Mouse (Mus musculus): ENCODE data around the gene 2310061I04Rik. TPM values are rescaled to one million over a fixed set of nuclear protein-coding genes. Genes with fewer than 3 reads are reported as not detected.

Gene 2310061I04Rik
- polyA plus RNA-seq, 1 experiment from 2014 or later: 20.5 TPM

GRCm38 (mm10) chr17:35909919-35910369 is 12.7 kb upstream of the 2310061I04Rik start, which contains the start of gene Atat1:
Gene Atat1, minus strand, starts transcription at chr17:35910075.
- no peaks in the 10 kb centered on the region for H3K4me1 ChIP-seq (replicated peaks; ENCODE audit: control insufficient read depth, insufficient read depth)
- DNase-seq (ENCODE audit: low spot score): peak; percentile 98
- H3K4me2 ChIP-seq (replicated peaks; ENCODE audit: low read depth): peak within 1 kb of the TSS; percentile 87
- ATAC-seq (ENCODE audit: low FRiP score, low TSS enrichment): peak; percentile 89
- H3K27me3 ChIP-seq (ENCODE audit: control insufficient read depth, insufficient read depth, low read length): no peaks in the 10 kb centered on the region
- H3K9me3 ChIP-seq (ENCODE audit: control insufficient read depth, low read length): no peaks in the 10 kb centered on the region
- WGBS: 2% methylated on average over 25 of the region's 25 CpGs
- H3K4me3 ChIP-seq (ENCODE audit: low read depth, low read length): peak within 1 kb of the TSS; percentile 56
- peak within 1 kb of the TSS; percentile 81 for H3K27ac ChIP-seq (replicated peaks)
- TF ChIP-seq EP300 (optimal IDR thresholded peaks at IDR 0.05): no peak
- TF ChIP-seq CTCF (IDR thresholded peaks at IDR 0.05; ENCODE audit: low read depth): no peak
- H3K36me3 ChIP-seq (ENCODE audit: control insufficient read depth, insufficient read depth, low read length): 0 out of 2 replicates have a peak, but pooled peaks cover 2% of the 10 kb centered on the region
- peak within 1 kb of the TSS; percentile 69 for H3K9ac ChIP-seq (ENCODE audit: low read length)

- peak overlapping the region; percentile 69 for H3K9ac ChIP-seq (ENCODE audit: low read length)
- H3K4me2 ChIP-seq (replicated peaks; ENCODE audit: low read depth): peak overlapping the region; percentile 87
- ATAC-seq (ENCODE audit: low FRiP score, low TSS enrichment) (peak; percentile 55), DNase-seq (ENCODE audit: low spot score) (no peak)
- TF ChIP-seq EP300 (optimal IDR thresholded peaks at IDR 0.05) (no peak), CTCF (IDR thresholded peaks at IDR 0.05; ENCODE audit: low read depth) (no peak)
- peak overlapping the region; percentile 56 for H3K4me3 ChIP-seq (ENCODE audit: low read depth, low read length)
- peak overlapping the region; percentile 81 for H3K27ac ChIP-seq (replicated peaks)
- H3K36me3 ChIP-seq (ENCODE audit: control insufficient read depth, insufficient read depth, low read length): 0 out of 2 replicates have a peak, but pooled peaks cover 2% of the 10 kb centered on the region
- 10% methylated on average over 20 of the region's 20 CpGs for WGBS
- no peaks in the 10 kb centered on the region for H3K27me3 ChIP-seq (ENCODE audit: control insufficient read depth, insufficient read depth, low read length)
- H3K9me3 ChIP-seq (ENCODE audit: control insufficient read depth, low read length): no peaks in the 10 kb centered on the region
- H3K4me1 ChIP-seq (replicated peaks; ENCODE audit: control insufficient read depth, insufficient read depth): no peaks in the 10 kb centered on the region
Measured at GRCm38 (mm10) chr17:35909186-35909918, 12.1 kb upstream of the 2310061I04Rik start.

GRCm38 (mm10) chr17:35907609-35908008 is 10.4 kb upstream of the 2310061I04Rik start:
- WGBS: 83% methylated on average over 2 of the region's 2 CpGs
- DNase-seq (ENCODE audit: low spot score): no peak
- Histone ChIP-seq H3K4me1 (replicated peaks; ENCODE audit: control insufficient read depth, insufficient read depth) (no peaks in the 10 kb centered on the region), H3K36me3 (ENCODE audit: control insufficient read depth, insufficient read depth, low read length) (0 out of 2 replicates have a peak, but pooled peaks cover 5% of the 10 kb centered on the region), H3K9me3 (ENCODE audit: control insufficient read depth, low read length) (no peaks in the 10 kb centered on the region), H3K9ac (ENCODE audit: low read length) (no peak overlapping the region), H3K4me2 (replicated peaks; ENCODE audit: low read depth) (no peak overlapping the region), H3K27ac (replicated peaks) (no peak overlapping the region), H3K4me3 (ENCODE audit: low read depth, low read length) (no peak overlapping the region), H3K27me3 (ENCODE audit: control insufficient read depth, insufficient read depth, low read length) (no peaks in the 10 kb centered on the region)
- ATAC-seq (ENCODE audit: low FRiP score, low TSS enrichment): no peak
- TF ChIP-seq EP300 (optimal IDR thresholded peaks at IDR 0.05) (no peak), CTCF (IDR thresholded peaks at IDR 0.05; ENCODE audit: low read depth) (peak; percentile 57)

GRCm38 (mm10) chr17:35905587-35905986 is 8.4 kb upstream of the 2310061I04Rik start:
- ATAC-seq (ENCODE audit: low FRiP score, low TSS enrichment) (no peak), DNase-seq (ENCODE audit: low spot score) (no peak)
- Histone ChIP-seq H3K4me3 (ENCODE audit: low read depth, low read length) (no peak overlapping the region), H3K27me3 (ENCODE audit: control insufficient read depth, insufficient read depth, low read length) (no peaks in the 10 kb centered on the region), H3K4me2 (replicated peaks; ENCODE audit: low read depth) (no peak overlapping the region), H3K9me3 (ENCODE audit: control insufficient read depth, low read length) (no peaks in the 10 kb centered on the region), H3K27ac (replicated peaks) (no peak overlapping the region), H3K36me3 (ENCODE audit: control insufficient read depth, insufficient read depth, low read length) (0 out of 2 replicates have a peak, but pooled peaks cover 3% of the 10 kb centered on the region), H3K4me1 (replicated peaks; ENCODE audit: control insufficient read depth, insufficient read depth) (no peaks in the 10 kb centered on the region), H3K9ac (ENCODE audit: low read length) (no peak overlapping the region)
- TF ChIP-seq EP300 (optimal IDR thresholded peaks at IDR 0.05) (no peak), CTCF (IDR thresholded peaks at IDR 0.05; ENCODE audit: low read depth) (no peak)
- WGBS: 94% methylated on average over 1 of the region's 1 CpGs

GRCm38 (mm10) chr17:35903992-35904355 is 6.7 kb upstream of the 2310061I04Rik start:
- Histone ChIP-seq H3K4me1 (replicated peaks; ENCODE audit: control insufficient read depth, insufficient read depth) (no peaks in the 10 kb centered on the region), H3K9me3 (ENCODE audit: control insufficient read depth, low read length) (no peaks in the 10 kb centered on the region), H3K27ac (replicated peaks) (no peak overlapping the region), H3K4me3 (ENCODE audit: low read depth, low read length) (no peak overlapping the region), H3K9ac (ENCODE audit: low read length) (no peak overlapping the region), H3K27me3 (ENCODE audit: control insufficient read depth, insufficient read depth, low read length) (no peaks in the 10 kb centered on the region), H3K4me2 (replicated peaks; ENCODE audit: low read depth) (no peak overlapping the region), H3K36me3 (ENCODE audit: control insufficient read depth, insufficient read depth, low read length) (0 out of 2 replicates have a peak, but pooled peaks cover 3% of the 10 kb centered on the region)
- no peak for TF ChIP-seq CTCF (IDR thresholded peaks at IDR 0.05; ENCODE audit: low read depth)
- no peak for TF ChIP-seq EP300 (optimal IDR thresholded peaks at IDR 0.05)
- DNase-seq (ENCODE audit: low spot score) (no peak), ATAC-seq (ENCODE audit: low FRiP score, low TSS enrichment) (no peak)
- 65% methylated on average over 4 of the region's 4 CpGs for whole genome bisulfite sequencing
